Mouse (Mus musculus) kidney, adult 11 months (tissue): ENCODE measurements at regions not wholly inside any gene's neighbourhood (a gene's known extent, or its start where the extent isn't known, plus 50 kb on each side); places are given as distances from the start of the nearest gene placed in this dataset.

Source experiments
- DNase-seq: peaks from one replicate; pipeline ENCODE4 v3.0.0; 2022

DNA sequence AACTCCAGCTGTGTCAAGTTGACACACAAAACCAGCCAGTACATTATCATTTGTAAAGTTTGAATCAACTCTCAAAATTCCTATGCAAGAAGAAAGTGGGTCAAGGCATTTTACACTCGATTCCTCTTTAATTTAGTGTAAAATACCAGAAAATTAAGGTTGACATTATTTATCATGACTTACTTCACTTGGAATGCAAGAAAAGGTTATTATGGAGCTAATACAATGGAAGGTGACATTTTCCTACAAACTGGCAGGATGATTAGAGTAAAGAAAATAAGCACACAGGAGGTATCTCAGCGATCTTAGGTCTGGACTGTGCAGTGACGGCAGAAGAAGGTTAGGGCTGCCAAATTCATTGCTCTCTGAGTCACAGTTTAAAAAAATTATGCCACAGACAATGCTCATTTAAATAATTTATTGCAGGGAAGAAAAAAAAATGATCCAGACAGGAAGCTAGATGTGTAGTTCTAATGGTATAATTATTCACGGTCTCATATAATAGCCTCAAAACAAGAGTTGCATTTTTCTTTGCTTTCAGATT, 405.2 kb downstream of the Hace1 start:
- no peak for DNase-seq

DNA sequence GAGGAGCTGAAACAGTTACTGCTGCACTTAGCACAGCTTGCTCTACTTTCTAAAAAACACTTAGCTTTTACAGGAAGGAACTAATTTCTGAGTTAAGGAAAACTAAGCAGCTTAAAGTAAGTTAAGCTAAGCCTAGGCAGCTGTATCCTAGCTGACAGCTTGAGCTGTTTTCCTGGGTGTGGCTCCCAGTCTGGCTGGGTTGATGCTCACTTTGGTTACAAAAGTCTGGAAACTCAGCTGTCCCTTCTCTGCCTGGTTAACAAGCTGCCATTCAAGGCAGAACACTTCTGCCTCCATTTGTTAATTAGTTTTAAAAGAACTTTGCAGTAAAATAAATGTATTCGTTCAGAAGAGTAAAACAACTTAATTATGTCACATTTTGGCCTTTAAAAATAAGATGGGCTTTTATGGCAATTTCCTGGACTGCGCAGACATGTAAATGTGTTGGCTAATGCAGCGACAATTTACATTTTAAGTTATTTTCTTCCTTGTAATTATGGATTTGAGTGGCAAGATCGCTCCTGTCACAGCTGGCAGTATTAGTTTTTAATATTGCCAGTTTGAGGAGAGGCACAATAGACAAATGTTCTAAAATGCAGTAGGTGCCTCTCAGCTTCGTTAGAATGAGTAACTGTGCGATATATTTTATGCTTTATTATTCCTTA, 406.2 kb downstream of the Hace1 start:
- DNase-seq = no peak

DNA sequence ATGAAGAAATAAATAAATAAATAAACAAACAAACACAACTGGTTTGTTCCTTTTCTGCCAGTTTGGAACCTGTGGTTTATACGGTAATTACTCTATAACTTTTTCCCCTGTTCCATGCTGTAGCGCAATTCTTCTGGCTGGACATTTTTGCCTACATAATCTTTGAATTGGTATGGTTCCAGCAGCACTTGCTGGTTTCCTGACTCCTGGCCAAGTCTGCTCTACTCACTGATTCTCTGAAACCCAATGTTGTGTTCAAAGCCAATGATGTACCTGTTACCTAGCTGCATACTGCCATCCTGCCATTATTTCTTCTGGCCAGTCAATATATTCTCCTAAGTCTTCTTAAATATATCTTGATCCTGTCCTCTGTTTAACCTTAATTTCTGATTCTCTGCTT, 408.7 kb downstream of the Hace1 start:
- no peak for DNase-seq

DNA sequence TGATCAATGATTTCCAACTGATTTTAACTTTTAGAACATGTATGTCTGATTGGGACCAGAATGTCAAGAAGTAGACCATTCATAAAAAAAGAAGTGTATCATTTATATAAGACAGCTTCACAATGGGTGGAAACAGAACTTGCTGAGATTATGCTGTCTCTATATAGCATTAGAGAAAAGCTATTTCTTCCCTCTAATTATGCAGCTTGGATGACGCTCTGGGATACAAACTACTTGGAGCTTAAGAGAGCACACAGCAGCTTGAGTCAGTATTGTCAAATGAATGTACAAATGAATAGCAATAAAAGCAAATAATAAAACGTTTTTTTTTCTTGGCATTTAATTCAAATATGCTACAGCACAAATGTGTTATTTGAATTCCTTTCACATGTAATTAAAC, 428.7 kb downstream of the Hace1 start:
- DNase-seq = no peak

DNA sequence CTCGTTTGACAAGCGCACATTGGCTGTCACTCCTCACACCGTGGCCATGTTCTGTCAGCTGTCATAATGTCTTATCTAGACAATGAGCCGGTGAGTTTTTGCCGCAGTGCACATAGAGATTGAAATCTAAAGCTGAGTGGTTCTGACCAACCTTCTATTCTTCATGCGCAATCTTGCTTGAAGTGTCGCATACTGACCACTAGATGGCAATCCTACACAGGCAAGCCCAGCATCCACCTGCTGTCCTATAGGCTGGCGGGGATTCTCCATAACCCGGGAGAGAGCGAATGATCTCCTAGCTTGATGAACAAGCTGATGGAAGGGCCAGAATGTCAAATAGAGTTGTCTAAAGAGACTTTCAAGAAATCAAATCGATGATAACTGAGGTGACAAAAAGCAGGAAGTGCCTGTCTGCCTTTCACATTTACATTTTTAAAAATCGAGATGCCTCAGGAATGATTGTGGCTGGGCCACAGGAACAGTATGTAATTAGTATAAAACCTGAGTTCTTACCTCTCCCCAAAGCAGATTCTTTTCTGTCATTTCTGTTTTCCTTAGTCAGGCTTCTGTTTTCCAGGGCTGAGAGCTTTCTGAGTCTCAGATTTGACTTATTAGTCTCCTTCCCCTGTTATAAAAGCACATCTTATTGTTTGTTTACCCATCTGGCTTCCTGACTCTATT, 434.4 kb downstream of the Hace1 start:
- peak; percentile 5 for DNase-seq

DNA sequence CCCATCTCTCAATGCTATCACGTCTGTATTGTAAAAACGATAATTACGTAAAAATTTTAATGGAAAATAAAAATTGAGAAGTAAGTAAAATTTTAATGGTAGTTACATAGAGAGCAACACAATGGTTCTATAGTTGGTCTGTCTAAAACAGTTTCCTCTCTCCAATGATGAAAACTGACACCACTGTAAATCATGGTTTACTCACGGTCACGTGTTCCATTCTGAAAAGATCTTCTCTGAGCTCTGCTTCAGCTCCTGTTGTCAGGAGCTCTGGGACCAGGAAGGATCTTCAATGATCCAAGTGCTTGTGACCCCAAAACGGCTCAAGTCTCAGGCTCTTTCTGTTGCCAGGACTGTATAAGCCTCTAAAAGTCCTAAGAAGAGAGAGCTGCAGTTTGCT, 435.0 kb downstream of the Hace1 start:
- no peak for DNase-seq

DNA sequence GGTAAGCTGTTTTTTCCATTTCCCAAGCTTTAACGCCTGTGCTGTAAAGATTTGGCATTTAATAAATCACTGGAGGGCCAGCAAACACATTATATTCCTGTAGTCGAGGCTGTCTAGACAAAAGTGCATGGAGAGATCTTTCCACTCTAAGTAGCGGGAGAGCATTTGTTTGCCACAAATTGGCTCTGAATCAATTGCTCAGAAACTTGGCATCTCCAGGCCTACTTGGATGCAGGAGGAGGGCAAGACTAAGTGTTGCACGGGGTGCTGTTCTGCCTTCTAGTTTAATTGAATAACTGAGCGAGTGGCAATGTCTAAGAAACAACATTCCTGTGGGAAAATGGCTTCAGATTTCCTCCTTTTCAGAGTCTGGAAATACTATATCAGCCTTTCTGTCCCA, 438.7 kb downstream of the Hace1 start:
- no peak for DNase-seq

DNA sequence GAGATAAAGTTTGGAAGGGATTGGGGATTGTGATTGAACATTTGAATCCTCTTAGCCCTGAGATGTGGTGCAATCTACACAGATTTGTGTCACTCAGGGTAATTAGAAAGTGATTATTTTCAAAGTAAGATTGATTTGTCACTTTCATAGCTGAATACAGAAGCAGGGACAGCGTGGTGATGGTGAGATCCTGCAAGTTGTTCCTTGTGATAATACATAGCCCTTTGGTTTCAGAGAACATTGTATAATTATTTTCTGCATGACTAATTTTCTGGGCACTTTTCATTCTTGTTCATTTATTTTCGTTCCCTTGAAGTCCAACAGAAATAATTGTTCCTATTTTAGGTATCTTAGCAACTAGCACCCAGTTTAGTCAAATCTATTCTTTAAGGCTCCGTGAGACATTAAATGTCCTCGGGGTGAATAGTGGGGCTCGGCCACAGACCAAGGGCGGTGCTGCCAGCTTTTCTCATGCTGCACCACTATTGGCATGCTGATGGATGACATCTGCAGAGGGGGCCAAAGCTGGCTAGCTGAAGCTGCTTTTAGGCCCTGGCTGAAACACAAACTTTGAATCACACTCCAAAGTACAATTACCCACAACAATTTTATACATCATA, 468.0 kb downstream of the Hace1 start:
- no peak for DNase-seq

DNA sequence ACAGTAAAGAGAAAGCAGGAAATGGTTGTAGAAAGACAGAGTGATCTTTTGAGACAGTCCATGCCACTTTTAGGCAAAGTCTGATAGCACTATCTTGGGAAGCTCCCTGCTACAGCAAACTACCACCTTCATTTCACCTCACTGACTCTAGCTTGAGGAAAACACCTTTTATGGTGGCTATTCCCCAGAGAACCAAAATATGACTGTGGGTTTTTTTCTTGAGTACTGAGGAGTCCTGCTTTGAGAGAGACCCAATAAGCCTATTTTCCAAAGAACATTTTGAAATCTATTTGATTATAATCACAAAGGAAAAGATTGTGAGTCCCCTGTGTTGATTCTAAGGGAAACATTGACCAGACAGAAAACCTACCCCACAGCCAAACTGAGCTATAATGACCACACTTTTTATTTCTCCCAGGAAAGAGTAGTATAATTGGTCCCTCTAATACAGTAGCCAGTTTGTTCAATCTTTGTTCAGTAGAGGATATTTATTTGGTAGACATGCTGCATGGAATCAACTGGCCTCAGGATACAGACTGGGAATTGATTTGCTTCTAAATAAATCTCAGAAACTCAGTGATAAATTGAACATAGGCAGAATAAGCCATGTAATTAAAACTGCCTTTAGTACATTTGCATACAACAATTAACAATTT, 468.6 kb downstream of the Hace1 start:
- DNase-seq = no peak

DNA sequence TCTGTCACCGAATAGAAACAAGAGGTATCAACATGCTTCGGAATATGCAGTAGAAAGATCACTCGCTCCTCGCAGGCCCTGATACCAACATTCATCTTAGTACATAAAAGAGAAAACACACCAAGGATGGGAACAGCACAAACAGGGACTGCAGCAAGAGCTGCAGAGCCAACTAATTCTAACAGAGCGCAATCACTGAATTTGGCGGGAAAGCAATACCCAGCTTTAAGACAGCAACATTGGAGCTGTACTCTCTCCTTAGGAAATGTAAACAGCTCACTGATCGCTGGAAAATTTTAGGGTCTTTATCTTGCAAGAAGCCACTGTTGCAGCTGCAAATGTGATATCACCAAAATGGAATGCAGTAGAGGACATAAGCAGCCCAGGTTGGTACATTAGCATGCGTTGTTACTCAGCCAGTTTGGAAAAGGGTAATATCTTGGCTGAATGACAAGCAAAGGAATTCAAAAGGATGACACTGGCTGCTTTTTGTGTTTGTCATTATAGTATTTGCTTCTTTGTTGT, 469.3 kb downstream of the Hace1 start:
- no peak for DNase-seq

DNA sequence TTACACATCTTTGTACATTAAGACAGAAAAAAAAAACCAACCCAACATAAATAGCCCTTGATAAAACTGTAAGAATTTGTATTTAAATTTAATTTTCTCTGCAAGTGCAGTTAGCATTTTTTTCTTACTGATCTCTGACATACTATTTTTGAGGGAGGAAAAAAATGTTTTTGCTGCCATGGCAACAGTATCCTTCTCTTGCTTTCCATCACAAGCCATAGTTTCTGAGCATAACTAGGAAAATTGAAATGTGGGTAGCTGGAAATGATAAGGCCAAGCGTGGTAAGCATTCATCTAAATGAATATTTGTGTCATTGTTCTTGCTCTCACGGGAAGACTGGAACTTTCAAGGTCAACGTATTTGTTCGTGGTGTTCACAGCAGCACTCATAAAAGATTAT, 470.0 kb downstream of the Hace1 start:
- DNase-seq = no peak

DNA sequence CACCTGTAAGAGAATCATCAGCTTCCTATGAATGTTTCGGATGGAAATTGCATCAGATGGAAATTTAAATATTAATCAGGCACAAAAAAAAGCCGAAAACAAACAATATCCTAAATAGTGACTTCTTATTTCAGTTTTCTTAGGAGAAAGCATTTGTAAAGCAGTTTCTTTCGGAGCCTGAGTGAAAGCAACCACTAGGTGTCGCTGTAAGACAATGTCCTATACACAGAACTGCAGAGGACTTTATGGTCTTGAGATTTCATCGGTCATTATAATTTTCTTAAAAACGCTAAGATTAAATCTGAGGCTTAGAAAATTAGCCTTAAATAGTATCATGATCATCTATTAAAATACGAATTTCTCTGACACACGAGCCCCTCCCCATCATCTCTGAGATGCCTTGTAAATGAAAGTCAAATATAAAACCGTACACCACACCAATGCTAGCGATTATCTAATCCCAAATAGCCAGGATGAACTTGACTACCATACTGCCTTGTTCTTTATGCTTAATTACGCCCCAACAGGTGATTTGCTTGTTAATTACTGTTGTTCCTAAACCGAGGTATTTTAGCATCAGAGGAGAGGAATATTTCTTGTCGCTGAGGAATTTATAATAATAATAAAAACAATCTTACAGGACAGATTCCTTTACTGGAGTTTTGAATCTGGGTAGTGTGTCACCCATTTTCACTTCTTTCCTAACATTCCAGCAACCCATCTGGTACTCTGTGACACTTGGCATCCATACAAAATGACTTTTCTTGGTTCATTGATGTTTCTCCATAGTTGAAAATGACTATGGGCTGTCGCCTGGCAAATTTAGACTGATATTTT, 480.0 kb downstream of the Hace1 start:
- DNase-seq = no peak

DNA sequence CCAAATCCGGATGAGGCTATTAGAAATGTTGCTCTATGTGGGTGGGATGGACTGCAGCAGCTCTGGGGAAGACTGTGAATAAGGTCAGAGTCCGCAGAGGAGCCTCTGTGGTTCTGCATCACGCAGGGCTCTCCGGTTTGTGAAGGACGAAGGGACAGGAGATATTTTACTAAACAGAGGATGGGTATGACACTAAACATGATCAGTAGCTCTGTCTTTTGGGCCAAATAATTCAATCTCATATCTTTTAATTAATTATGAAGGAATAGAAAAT, 480.5 kb downstream of the Hace1 start:
- DNase-seq = no peak

DNA sequence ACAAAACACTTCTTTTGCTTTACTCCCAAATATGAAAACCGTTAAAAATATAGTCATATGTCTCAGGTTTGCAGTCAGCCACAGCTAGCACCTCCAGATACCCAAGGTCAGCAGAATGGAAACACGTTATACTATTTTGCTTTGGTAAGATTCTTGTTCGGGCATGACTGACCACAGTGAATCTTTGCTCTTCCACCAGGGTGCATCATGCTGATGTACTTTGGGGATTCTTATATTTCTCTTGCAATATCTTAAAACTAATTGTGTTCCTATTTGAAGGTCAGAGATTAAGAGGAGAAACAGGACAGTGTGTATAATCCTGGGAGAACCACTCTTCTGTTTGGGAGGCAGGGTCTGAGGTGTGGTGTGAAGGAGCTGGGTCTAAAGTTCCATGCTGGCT, 481.7 kb downstream of the Hace1 start:
- no peak for DNase-seq

DNA sequence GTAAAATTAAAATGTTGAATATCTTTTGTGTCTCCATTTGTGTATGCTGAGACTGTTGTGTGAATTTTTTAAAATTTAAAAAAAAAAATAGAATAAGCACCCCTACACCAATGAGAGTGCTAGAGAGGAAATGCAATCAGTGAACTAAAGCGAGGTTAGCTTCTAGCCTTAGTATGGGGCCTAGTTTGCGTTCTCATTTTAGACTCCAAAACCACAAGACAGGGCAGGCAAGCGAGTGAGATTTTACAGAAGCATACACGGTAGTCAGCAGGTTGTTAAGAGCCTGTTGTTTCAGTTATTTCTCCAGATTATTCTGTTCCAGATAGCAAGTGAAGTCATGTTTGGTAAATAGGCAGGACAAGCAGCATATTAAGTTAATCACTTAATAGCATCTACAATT, 486.2 kb downstream of the Hace1 start:
- DNase-seq = no peak

DNA sequence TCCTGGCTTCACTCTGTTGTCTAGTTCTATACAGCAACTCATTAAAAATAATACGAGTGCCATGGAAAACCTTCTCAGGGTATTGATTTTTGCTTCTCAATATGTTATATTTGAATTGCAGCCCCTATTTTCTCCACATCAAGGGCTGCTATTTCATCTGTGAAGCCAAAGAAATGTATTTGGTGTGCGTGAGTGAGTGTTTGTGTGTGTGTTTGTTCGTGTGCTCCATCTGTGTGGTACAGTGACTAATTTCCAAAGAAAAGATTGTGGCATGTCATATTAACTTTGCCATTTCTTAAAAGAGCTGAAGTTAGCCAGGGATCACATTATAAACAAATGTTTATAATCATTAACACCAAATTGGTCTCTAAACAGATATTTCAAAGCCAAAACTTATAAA, 493.1 kb downstream of the Hace1 start:
- DNase-seq = no peak

DNA sequence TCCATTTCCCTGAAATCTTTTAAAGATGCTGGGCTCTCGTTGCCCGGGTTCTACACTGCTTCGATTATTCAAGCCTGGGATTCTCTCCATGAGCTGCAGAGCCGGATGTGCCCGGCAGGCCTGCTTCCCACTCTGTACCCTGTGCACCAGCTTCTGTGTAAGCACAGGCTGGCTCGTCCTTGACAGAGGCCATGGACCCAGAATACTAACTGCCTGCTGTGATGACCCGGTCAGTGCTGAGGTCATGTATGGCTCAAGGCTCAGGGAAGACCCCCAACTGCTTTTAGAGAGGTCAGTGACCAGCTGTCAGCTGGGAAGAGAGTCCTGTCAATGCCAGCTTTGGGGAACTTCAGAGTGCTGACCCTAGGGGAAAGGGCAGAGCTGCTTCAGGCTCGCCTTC, 493.6 kb downstream of the Hace1 start:
- DNase-seq = no peak

DNA sequence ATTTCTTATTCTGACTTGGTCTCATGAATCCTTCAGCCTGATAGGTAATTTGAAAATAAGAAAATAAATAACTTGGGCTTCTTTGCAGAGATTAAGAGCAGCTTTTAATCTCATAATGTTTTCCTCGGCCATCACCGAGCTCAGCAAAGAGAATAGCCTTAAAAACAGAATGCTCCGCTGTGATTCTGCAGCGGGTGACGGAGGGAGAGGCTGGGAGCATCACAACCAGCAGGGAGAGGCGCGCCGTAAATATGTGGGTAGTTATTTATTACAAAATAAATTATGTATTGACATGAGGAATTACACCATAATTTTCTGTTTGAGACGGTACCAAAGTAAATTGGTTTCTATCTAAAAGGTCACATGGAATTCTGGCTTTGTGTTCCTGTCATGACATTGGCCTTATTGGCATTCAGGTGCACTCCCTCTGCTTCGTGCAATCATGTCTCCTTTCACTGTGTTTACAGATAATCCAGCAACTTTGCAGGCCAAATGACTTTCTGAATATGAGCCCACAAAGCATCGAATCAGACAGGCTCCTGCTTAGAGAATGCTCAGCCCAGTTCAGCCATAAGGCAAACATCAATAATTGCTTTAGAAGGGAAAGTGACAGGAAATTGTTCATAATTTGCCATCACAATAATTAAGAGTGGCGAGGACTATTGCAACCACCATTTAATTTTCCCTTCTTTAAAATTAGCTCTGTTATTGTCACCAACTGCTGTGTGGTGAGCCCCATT, 494.4 kb downstream of the Hace1 start:
- DNase-seq = no peak

DNA sequence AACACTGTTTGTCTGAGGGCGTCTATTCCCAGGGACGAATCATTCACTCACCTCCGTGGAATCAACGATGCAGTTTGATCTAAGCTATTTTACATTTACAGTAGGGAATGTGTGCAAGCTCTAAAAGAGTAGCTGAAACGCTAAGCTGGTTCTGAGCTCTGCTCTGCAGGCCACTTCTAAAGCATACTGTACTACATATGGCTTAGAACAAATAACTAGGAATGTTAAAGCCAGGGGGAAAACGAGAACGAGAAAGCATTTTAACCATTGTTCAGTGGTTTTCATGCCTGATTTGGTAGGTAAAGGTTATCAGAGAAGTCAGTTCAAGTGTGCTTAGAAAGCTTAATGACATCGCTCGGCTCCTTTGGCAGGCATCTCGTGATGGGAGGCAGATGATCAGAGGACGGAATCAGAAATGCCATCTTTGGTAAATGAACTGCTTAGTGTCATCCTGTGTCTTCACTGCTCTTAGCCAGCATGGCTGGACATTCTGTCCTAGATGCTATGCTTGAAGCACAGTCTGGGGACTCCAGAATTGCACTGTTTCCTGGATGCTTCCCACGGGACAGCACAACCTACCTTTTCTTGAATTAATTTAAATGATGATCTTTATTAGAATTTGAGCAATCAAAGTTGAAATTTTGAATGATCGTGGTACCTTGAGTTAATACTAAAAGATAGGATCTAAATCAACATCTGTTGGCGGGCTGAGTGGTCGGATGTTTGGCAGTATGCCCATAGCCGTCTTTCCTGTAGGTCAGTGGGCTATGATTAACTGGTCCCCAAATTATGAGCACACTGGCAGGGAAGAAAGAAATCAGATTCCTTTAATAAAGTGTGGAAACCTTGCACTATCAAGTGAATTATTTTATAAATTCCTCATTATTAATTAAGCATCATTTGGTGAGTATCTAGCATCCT, 495.2 kb downstream of the Hace1 start:
- DNase-seq = no peak

DNA sequence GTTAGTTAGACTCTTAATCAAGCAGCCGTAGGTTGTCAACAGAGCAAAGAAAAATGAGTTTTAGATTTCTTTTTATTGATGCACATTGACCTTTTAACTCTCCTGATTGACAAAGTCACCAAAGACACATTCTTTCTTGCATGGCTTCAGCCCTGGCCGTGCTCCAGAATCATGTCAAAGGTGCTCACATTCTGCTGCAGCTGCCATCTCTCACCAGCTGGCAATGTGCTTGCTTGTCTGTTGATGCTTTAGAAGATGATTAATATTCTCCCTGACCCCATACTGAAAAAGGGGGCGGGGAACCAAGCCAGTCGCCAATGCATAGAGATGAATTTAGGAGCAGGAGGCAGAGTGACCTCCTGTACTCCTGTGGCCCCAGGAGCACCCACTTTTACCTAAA, 510.1 kb downstream of the Hace1 start:
- DNase-seq = no peak

DNA sequence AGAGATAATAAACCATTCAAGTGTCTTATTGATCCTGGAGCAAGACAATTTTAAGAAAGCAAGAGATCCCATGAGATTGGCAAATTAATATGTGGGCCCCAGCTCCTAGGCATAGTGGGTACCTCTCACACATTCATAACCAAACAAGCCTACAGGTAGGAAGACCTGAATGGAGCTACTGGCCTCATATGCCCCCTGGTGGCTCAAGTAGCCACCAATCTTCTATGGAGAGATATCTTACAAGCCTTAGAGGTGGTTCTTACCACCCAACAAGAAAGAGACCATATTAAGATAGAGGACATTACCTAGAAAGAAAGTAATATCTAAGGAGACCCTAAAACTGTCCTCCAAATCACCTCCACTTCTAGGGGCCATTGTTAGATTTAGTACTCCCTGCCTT, 523.2 kb downstream of the Hace1 start:
- no peak for DNase-seq
